Mouse (Mus musculus) lung, postnatal 25 days (tissue): ENCODE data around the gene Rcan1.

Source experiments
- DNase-seq: peaks from one replicate; pipeline ENCODE4 v3.0.0; 2022; ENCODE audit warnings: low spot score

Gene Rcan1

GRCm38 (mm10) chr16:92348941-92349340 lies 121.7 kb downstream of the Rcan1 start:
- DNase-seq, result peak; percentile 12

DNA sequence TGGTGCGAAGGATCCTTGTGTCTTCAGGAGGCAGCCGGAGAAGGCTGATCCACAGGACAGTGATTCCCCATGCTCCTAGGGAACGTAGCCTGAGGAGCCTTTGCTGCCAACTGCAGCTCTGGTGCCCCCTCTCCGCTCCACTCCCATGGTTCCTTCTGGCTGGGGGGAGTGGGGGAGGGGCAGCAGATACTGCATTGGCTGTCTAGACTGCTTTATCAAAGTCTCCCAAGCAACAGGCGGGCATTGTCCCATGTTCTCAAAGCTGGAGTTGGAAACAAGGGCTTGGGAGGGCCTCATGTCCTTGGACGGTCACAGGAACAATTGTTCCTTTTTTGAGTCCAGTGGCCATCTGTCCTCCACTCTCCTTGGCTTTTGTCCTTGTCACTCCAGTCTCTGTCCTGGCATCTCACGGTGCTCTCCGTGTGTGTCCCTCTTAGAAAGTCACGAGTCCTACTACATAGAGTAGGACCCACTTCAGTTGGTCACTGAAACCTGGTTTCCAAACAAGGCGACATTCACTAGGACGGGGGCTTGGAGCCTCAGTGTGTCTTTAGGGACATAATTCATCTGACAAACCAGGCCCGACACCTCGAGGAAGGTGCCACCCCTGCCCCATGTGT lies 124.3 kb downstream of the Rcan1 start:
- DNase-seq, result no peak

- DNase-seq, result no peak
Observed at GRCm38 (mm10) chr16:92345177-92345576, 125.5 kb downstream of the Rcan1 start.
